Mouse (Mus musculus) kidney, postnatal 10 days (tissue): ENCODE measurements at regions not wholly inside any gene's neighbourhood (a gene's known extent, or its start where the extent isn't known, plus 50 kb on each side); places are given as distances from the start of the nearest gene placed in this dataset.

Source experiments
- DNase-seq: peaks from one replicate; pipeline ENCODE4 v3.0.0; 2021; ENCODE audit warnings: mixed read lengths

GRCm38 (mm10) chr8:46413349-46414024 lies 57.4 kb upstream of the Acsl1 start:
- no peak for DNase-seq

- no peak for DNase-seq
Measured at GRCm38 (mm10) chr8:46414874-46415273, 56.0 kb upstream of the Acsl1 start.

- DNase-seq = no peak
Measured at GRCm38 (mm10) chr8:46419402-46419801, 51.4 kb upstream of the Acsl1 start.

GRCm38 (mm10) chr8:46420476-46420875 lies 50.4 kb upstream of the Acsl1 start:
- no peak for DNase-seq
